Mouse (Mus musculus) testis, adult 2 months (tissue): ENCODE measurements around the gene Ccdc96. TPM values are rescaled to one million over a fixed set of nuclear protein-coding genes. Genes with fewer than 3 reads are reported as not detected.

ENCODE experiments used
- H3K27ac ChIP-seq: fragments of 200-500 bp; 2 replicates; pipeline ENCODE4 v1.5.1; 2012; ENCODE audit warnings: low read depth, low read length; ENCODE audit not compliant: control insufficient read depth, insufficient read depth
- H3K27me3 ChIP-seq: fragments of 200-500 bp; 2 replicates; pipeline ENCODE4 v1.6.1; 2012; ENCODE audit warnings: mild to moderate bottlenecking, low read length, moderate library complexity; ENCODE audit not compliant: control insufficient read depth, insufficient read depth
- H3K36me3 ChIP-seq: fragments of 200-500 bp; 2 replicates; pipeline ENCODE4 v1.6.1; 2012; ENCODE audit warnings: mild to moderate bottlenecking, low read length; ENCODE audit not compliant: control insufficient read depth, insufficient read depth
- H3K4me1 ChIP-seq: fragments of 200-500 bp; 2 replicates; pipeline ENCODE4 v1.6.1; 2012; ENCODE audit warnings: low read length; ENCODE audit not compliant: control insufficient read depth, insufficient read depth
- H3K4me3 ChIP-seq: fragments of 200-500 bp; 2 replicates; pipeline ENCODE4 v1.5.1; 2012; ENCODE audit warnings: low read depth, mild to moderate bottlenecking, low read length, moderate library complexity, mixed read lengths; ENCODE audit not compliant: control insufficient read depth
- CTCF ChIP-seq: fragments of 200-500 bp; IDR thresholded peaks from 2 replicates; pipeline ENCODE4 v1.5.1; 2012; ENCODE audit warnings: low read depth, mild to moderate bottlenecking, inconsistent platforms, low read length, moderate library complexity; ENCODE audit not compliant: control insufficient read depth, insufficient read depth, insufficient replicate concordance
- POLR2A ChIP-seq: fragments of 200-500 bp; IDR thresholded peaks from 2 replicates; pipeline ENCODE4 v1.6.1; 2012; ENCODE audit warnings: low read depth, mild to moderate bottlenecking, inconsistent platforms, low read length, moderate library complexity; ENCODE audit not compliant: control insufficient read depth
- polyA plus RNA-seq: library from polyadenylated mRNA; depleted of rRNA; stranded (reverse); fragments of >200 nt; gene quantifications from 2 replicates; pipeline ENCODE4 v1.2.3, GENCODE M21; 2012

Ccdc96 gene
- polyA plus RNA-seq, 1 experiment = 64.3 TPM

DNA sequence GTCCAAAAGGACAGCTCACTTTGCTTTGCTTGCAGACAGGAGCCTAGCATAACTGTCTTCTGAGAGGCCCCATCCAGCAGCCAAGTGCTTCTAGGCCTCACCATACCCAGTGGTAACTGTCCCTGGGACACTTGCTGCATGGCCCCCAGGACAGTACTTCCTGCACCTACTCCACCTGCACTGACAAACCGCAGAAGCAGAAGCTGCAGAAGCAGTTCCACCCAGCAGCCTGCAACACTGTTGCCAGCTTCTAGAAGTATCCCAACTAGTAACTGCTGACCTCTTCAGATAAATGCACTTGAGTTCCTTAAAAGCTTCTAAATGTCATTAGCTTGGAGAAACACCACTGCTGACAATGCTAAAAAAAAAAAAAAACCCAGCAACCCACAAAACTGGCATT is 30.7 kb downstream of the Ccdc96 start:
- Histone ChIP-seq H3K4me1 (no peaks in the 10 kb centered on the region), H3K36me3 (no peaks in the 10 kb centered on the region; the same call in 1 of the 2 replicates), H3K4me3 (no peak overlapping the region), H3K27me3 (no peaks in the 10 kb centered on the region), H3K27ac (no peak overlapping the region)
- TF ChIP-seq POLR2A (no peak), CTCF (no peak)

DNA sequence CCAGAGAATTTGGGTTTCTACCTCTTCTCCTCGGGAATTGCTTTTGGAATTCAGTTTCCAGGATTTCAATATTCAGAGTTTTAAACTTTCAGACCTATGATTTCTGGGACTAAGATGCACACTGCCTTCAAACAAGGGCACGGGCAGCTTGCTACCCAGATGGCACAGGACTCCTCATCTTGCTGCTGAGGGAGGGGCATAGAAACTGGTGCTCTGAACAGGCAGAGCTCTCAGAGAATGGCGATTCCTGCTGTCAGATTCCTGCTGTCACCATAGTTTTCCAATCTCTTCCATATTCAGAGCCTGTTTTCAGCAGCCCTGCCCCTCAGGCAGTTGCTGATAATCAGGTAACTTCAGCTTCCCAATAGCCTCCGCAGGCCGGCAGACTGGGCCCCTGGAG is 31.2 kb downstream of the Ccdc96 start:
- Histone ChIP-seq H3K4me3 (no peak overlapping the region), H3K27me3 (no peaks in the 10 kb centered on the region), H3K27ac (no peak overlapping the region), H3K36me3 (no peaks in the 10 kb centered on the region; the same call in 1 of the 2 replicates), H3K4me1 (no peaks in the 10 kb centered on the region)
- no peak for TF ChIP-seq CTCF
- no peak for TF ChIP-seq POLR2A

DNA sequence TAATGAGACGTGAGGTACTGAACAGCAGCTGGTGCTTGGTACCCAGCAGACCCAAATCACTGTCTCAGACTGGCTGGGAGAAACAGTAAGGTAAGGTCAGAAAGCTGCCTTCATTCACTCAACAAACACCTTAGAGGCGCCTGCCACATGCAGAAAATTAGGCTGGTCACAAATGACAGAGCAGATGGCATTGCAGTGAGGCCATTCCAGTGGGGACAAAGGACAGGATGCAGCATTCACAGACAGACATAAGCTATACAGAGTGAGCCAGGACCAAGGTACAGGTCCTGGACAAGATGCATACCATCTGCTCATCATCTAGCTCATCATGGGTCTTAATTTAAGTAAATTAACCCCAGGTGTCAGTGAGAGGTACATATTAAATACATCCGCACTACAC is 33.2 kb downstream of the Ccdc96 start:
- Histone ChIP-seq H3K27me3 (no peaks in the 10 kb centered on the region), H3K36me3 (no peaks in the 10 kb centered on the region; the same call in 1 of the 2 replicates), H3K4me3 (no peak overlapping the region), H3K27ac (no peak overlapping the region), H3K4me1 (no peaks in the 10 kb centered on the region)
- TF ChIP-seq POLR2A = no peak

DNA sequence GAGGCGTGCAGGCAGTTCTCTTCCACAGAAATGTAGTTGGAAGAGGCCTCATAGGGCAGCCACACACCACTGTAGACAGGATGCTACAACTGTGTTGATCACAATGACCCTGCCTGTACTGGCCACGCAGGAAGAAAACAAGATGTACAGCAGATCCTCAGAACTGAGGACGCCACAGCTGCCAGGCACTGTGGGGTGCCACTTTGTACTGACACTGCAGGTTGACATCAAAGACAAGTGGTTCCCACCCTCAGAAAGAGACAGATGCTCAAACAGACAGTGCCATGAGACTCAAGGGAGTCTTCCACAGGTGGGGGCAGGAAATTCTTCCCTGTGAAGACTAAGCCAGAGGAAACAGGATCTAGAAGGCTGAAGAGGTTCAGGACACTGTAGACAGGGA is 35.4 kb downstream of the Ccdc96 start:
- TF ChIP-seq CTCF = no peak
- TF ChIP-seq POLR2A = no peak
- Histone ChIP-seq H3K27me3 (no peaks in the 10 kb centered on the region), H3K4me1 (no peaks in the 10 kb centered on the region), H3K36me3 (no peaks in the 10 kb centered on the region; the same call in 1 of the 2 replicates), H3K4me3 (no peak overlapping the region), H3K27ac (no peak overlapping the region)

DNA sequence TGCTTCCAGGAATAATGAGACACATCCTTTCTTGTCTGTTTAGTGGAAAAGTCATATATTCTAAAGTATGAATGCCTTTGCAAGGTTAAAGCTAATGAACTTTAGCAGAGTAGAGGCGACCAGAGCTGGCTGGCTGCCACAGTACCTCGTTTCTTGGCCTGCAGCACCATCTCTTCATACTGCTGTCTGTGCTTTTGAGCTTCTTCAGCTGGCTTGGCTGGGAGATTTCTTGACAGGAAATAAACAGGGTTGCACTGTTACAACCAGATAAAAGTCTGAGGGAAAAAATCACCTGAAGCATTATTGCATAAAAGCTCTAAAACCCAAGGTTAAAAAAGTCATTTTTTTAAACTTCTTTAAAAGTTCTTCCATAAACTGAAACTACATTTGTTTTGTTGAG is 38.4 kb downstream of the Ccdc96 start:
- Histone ChIP-seq H3K4me1 (no peaks in the 10 kb centered on the region), H3K27me3 (no peaks in the 10 kb centered on the region), H3K36me3 (no peaks in the 10 kb centered on the region), H3K4me3 (no peak overlapping the region), H3K27ac (no peak overlapping the region)
- TF ChIP-seq CTCF = no peak

DNA sequence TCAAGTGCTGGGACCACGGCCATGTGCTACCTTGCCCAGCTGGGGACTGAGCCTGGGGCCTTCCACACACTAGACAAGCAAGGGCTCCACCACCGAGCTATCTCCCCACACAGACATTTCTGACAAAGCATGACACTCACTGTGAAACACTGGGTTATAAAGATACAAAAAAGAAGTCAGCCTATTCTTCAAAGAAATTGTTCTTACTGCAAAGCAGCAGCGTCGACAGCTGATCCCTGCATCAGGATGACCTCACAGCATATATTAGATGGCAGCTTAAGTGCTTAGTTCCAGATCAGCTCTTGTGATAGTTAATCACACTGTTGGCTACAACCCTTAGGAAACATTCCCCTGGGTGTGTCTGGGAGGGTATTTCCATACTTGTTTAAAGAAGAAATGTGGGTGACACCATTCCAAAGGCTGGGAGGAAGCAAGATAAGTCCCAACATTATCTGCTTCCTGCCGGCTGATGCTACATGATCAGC is 38.9 kb downstream of the Ccdc96 start:
- no peaks in the 10 kb centered on the region for H3K27me3 ChIP-seq

DNA sequence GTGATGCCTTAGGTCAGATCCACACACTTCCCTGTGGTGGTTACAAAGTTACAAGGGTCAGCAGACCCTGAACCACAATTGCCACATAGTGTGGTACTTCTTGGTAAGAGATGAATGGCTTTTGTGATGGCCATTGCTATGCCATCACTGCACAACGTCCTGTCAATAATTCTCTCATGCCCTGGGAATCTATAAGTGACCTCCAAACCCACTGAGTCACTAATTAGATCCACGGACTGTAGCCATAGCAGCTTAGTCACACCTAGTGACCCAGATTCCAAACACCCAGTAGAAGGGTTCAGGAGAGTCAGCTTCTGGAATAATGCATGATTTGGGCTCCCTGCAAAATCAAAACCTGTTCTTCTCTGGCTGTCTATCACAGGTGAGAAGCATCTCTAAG is 40.8 kb downstream of the Ccdc96 start:
- Histone ChIP-seq H3K27me3 (no peaks in the 10 kb centered on the region), H3K36me3 (no peaks in the 10 kb centered on the region), H3K4me3 (no peak overlapping the region), H3K27ac (no peak overlapping the region), H3K4me1 (peaks cover 6% of the 10 kb centered on the region)
- TF ChIP-seq CTCF (no peak), POLR2A (no peak)

More for the DNA sequence above, 38.9 kb downstream of the Ccdc96 start:
- Histone ChIP-seq H3K4me3 (no peak overlapping the region), H3K36me3 (no peaks in the 10 kb centered on the region), H3K4me1 (no peaks in the 10 kb centered on the region), H3K27ac (no peak overlapping the region)
- TF ChIP-seq CTCF (no peak), POLR2A (no peak)

DNA sequence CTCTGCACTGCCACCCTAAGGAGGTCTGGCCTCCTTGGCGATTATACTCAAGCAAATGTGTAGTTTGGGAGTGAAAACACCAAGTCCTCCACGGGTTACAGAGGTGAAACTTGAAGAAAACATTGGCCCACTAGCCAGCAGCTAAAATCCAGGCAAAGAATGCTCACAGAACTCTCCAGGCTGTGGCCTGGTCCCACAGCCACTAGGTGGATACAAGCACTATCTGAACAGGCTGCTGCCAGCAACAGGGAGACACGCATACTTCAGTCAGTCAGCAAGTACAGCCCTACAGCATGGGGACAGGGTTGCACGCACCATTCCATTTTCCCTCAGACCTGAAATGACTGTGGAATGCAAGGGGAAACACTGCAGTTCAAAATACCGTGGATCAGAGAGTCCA is 41.9 kb downstream of the Ccdc96 start:
- H3K4me3 ChIP-seq = no peak overlapping the region
- H3K27me3 ChIP-seq = no peaks in the 10 kb centered on the region
- no peak for TF ChIP-seq POLR2A
- peak; percentile 51; the same call in 1 of the 2 replicates for TF ChIP-seq CTCF
- no peaks in the 10 kb centered on the region for H3K36me3 ChIP-seq
- peaks cover 10% of the 10 kb centered on the region for H3K4me1 ChIP-seq
- H3K27ac ChIP-seq = no peak overlapping the region
